Mouse (Mus musculus): ENCODE measurements around the gene Mrc1. TPM values are rescaled to one million over a fixed set of nuclear protein-coding genes. Genes with fewer than 3 reads are reported as not detected.

Gene Mrc1
- polyA plus RNA-seq, 1 experiment: 0.19 TPM

- no peak overlapping the region for H3K9ac ChIP-seq (ENCODE audit: low read depth, poor library complexity, severe bottlenecking)
- no peaks in the 10 kb centered on the region for H3K4me1 ChIP-seq (ENCODE audit: control insufficient read depth, insufficient read depth, low read length)
- no peak for TF ChIP-seq CTCF (IDR thresholded peaks at IDR 0.05; ENCODE audit: low read depth, low read length)
- H3K27me3 ChIP-seq (ENCODE audit: control insufficient read depth, insufficient read depth, low read length, poor library complexity, severe bottlenecking): no peaks in the 10 kb centered on the region
- H3K9me3 ChIP-seq (replicated peaks; ENCODE audit: control insufficient read depth, insufficient read depth, low read length, poor library complexity, severe bottlenecking): no peaks in the 10 kb centered on the region
- H3K27ac ChIP-seq (ENCODE audit: insufficient read depth, low read length): no peak overlapping the region
- H3K4me3 ChIP-seq (ENCODE audit: low read depth, low read length): no peak overlapping the region
- no peaks in the 10 kb centered on the region for H3K36me3 ChIP-seq (ENCODE audit: control insufficient read depth, insufficient read depth, low read length, poor library complexity, severe bottlenecking)
Measured at GRCm38 (mm10) chr2:14269160-14269559, 40.0 kb downstream of the Mrc1 start.

GRCm38 (mm10) chr2:14272088-14272487, 42.9 kb downstream of the Mrc1 start:
- TF ChIP-seq CTCF (IDR thresholded peaks at IDR 0.05; ENCODE audit: low read depth, low read length) (no peak), EP300 (IDR thresholded peaks at IDR 0.05; ENCODE audit: insufficient read depth, low read depth, low read length) (no peak), POLR2A (IDR thresholded peaks at IDR 0.05; ENCODE audit: insufficient read depth, low read length) (no peak)
- Histone ChIP-seq H3K4me1 (ENCODE audit: control insufficient read depth, insufficient read depth, low read length) (no peaks in the 10 kb centered on the region), H3K9ac (ENCODE audit: low read depth, poor library complexity, severe bottlenecking) (no peak overlapping the region), H3K27ac (ENCODE audit: insufficient read depth, low read length) (no peak overlapping the region), H3K4me3 (ENCODE audit: low read depth, low read length) (no peak overlapping the region), H3K9me3 (replicated peaks; ENCODE audit: control insufficient read depth, insufficient read depth, low read length, poor library complexity, severe bottlenecking) (no peaks in the 10 kb centered on the region), H3K36me3 (ENCODE audit: control insufficient read depth, insufficient read depth, low read length, poor library complexity, severe bottlenecking) (no peaks in the 10 kb centered on the region), H3K27me3 (ENCODE audit: control insufficient read depth, insufficient read depth, low read length, poor library complexity, severe bottlenecking) (no peaks in the 10 kb centered on the region)

GRCm38 (mm10) chr2:14275796-14276195, 46.6 kb downstream of the Mrc1 start:
- Histone ChIP-seq H3K36me3 (ENCODE audit: control insufficient read depth, insufficient read depth, low read length, poor library complexity, severe bottlenecking) (no peaks in the 10 kb centered on the region), H3K27ac (ENCODE audit: insufficient read depth, low read length) (no peak overlapping the region), H3K9ac (ENCODE audit: low read depth, poor library complexity, severe bottlenecking) (no peak overlapping the region), H3K4me1 (ENCODE audit: control insufficient read depth, insufficient read depth, low read length) (no peaks in the 10 kb centered on the region), H3K9me3 (replicated peaks; ENCODE audit: control insufficient read depth, insufficient read depth, low read length, poor library complexity, severe bottlenecking) (no peaks in the 10 kb centered on the region), H3K27me3 (ENCODE audit: control insufficient read depth, insufficient read depth, low read length, poor library complexity, severe bottlenecking) (no peaks in the 10 kb centered on the region), H3K4me3 (ENCODE audit: low read depth, low read length) (no peak overlapping the region)
- TF ChIP-seq POLR2A (IDR thresholded peaks at IDR 0.05; ENCODE audit: insufficient read depth, low read length) (no peak), EP300 (IDR thresholded peaks at IDR 0.05; ENCODE audit: insufficient read depth, low read depth, low read length) (no peak), CTCF (IDR thresholded peaks at IDR 0.05; ENCODE audit: low read depth, low read length) (no peak)

- Histone ChIP-seq H3K9me3 (replicated peaks; ENCODE audit: control insufficient read depth, insufficient read depth, low read length, poor library complexity, severe bottlenecking) (no peaks in the 10 kb centered on the region), H3K27ac (ENCODE audit: insufficient read depth, low read length) (no peak overlapping the region), H3K4me3 (ENCODE audit: low read depth, low read length) (no peak overlapping the region), H3K9ac (ENCODE audit: low read depth, poor library complexity, severe bottlenecking) (no peak overlapping the region), H3K27me3 (ENCODE audit: control insufficient read depth, insufficient read depth, low read length, poor library complexity, severe bottlenecking) (no peaks in the 10 kb centered on the region), H3K36me3 (ENCODE audit: control insufficient read depth, insufficient read depth, low read length, poor library complexity, severe bottlenecking) (no peaks in the 10 kb centered on the region), H3K4me1 (ENCODE audit: control insufficient read depth, insufficient read depth, low read length) (no peaks in the 10 kb centered on the region)
- TF ChIP-seq POLR2A (IDR thresholded peaks at IDR 0.05; ENCODE audit: insufficient read depth, low read length) (no peak), CTCF (IDR thresholded peaks at IDR 0.05; ENCODE audit: low read depth, low read length) (no peak), EP300 (IDR thresholded peaks at IDR 0.05; ENCODE audit: insufficient read depth, low read depth, low read length) (no peak)
Measured at GRCm38 (mm10) chr2:14279256-14279655, 50.1 kb downstream of the Mrc1 start.

GRCm38 (mm10) chr2:14279795-14280194, 50.6 kb downstream of the Mrc1 start:
- Histone ChIP-seq H3K9me3 (replicated peaks; ENCODE audit: control insufficient read depth, insufficient read depth, low read length, poor library complexity, severe bottlenecking) (no peaks in the 10 kb centered on the region), H3K9ac (ENCODE audit: low read depth, poor library complexity, severe bottlenecking) (no peak overlapping the region), H3K4me3 (ENCODE audit: low read depth, low read length) (no peak overlapping the region), H3K27me3 (ENCODE audit: control insufficient read depth, insufficient read depth, low read length, poor library complexity, severe bottlenecking) (no peaks in the 10 kb centered on the region), H3K27ac (ENCODE audit: insufficient read depth, low read length) (no peak overlapping the region), H3K4me1 (ENCODE audit: control insufficient read depth, insufficient read depth, low read length) (no peaks in the 10 kb centered on the region), H3K36me3 (ENCODE audit: control insufficient read depth, insufficient read depth, low read length, poor library complexity, severe bottlenecking) (no peaks in the 10 kb centered on the region)
- TF ChIP-seq POLR2A (IDR thresholded peaks at IDR 0.05; ENCODE audit: insufficient read depth, low read length) (no peak), CTCF (IDR thresholded peaks at IDR 0.05; ENCODE audit: low read depth, low read length) (no peak), EP300 (IDR thresholded peaks at IDR 0.05; ENCODE audit: insufficient read depth, low read depth, low read length) (no peak)

- Histone ChIP-seq H3K9ac (ENCODE audit: low read depth, poor library complexity, severe bottlenecking) (no peak overlapping the region), H3K27ac (ENCODE audit: insufficient read depth, low read length) (no peak overlapping the region), H3K36me3 (ENCODE audit: control insufficient read depth, insufficient read depth, low read length, poor library complexity, severe bottlenecking) (no peaks in the 10 kb centered on the region), H3K4me1 (ENCODE audit: control insufficient read depth, insufficient read depth, low read length) (no peaks in the 10 kb centered on the region), H3K27me3 (ENCODE audit: control insufficient read depth, insufficient read depth, low read length, poor library complexity, severe bottlenecking) (no peaks in the 10 kb centered on the region), H3K4me3 (ENCODE audit: low read depth, low read length) (0 out of 2 replicates have a peak overlapping the region, but pooled peaks have one; percentile 34), H3K9me3 (replicated peaks; ENCODE audit: control insufficient read depth, insufficient read depth, low read length, poor library complexity, severe bottlenecking) (no peaks in the 10 kb centered on the region)
- TF ChIP-seq CTCF (IDR thresholded peaks at IDR 0.05; ENCODE audit: low read depth, low read length) (peak; percentile 96), EP300 (IDR thresholded peaks at IDR 0.05; ENCODE audit: insufficient read depth, low read depth, low read length) (no peak)
Measured at GRCm38 (mm10) chr2:14295334-14295733, 66.1 kb downstream of the Mrc1 start.
